In the genomic region with DNA sequence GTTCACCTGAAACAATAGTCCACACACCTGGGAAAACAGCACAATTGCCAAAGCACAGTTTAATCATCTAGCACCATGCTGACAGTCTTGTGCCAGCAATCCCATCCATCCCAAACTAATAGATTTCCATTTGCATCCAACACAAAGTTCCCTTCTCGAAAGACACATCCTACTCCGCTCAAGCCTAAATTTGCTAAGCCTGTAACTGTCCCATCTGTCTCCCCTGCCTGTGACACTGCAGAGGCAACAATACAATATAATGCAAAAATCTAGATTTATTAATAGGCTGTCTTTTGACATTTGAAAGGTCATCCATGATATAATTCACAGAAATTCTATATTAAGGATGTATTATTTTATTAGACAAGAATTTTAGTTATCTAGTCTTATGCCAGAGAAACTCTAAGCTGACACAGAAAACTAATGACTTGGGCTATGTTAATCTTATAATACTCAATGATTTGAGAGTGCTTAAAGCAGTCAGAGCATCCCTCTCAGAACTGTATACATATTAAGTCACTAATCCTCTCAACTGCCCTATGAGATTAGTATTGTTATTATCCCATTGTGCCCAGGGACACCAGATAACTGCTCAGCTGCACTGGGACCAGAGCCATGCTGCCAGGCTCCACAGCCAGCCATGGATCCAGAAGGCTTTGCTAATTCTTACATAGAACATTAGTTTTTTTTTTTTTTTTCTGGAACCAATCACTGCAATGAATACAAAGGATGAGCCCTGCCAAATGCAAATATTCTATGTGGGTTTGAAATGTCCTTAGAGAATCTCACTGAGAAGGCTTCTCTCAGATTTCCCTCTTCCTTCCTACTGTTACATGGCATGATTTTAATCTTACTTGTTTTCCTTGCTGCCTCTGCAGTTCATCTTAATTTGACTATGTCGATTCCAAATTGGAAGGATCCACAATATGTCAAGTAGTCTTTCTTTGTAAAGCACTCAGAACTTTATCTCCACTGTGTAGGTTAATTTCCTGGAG, we compare ENCODE assay signal across 18 mouse cellular contexts.
DNase-seq lines count a peak whose midpoint lies in the region; ATAC-seq lines count a peak whose summit lies in the region.
"Had no signal": no experiment of that assay in that cellular context is flagged by ENCODE, and none has a peak within 500 bp of the region (broad histone marks: within the 10 kb centered on the region; RNA-seq: fewer than 3 reads in every experiment).

No protein-coding gene starts in this region.

- no peaks in the 10 kb centered on the region for H3K27me3 ChIP-seq in embryonic facial prominence, embryonic 14.5 days (replicated peaks; ENCODE audit: control insufficient read depth, insufficient read depth, low read length)
- no peaks in the 10 kb centered on the region for H3K27me3 ChIP-seq in embryonic facial prominence, embryonic 10.5 days (replicated peaks; ENCODE audit: low read depth, poor library complexity, severe bottlenecking)
- H3K27me3 ChIP-seq in midbrain, embryonic 11.5 days (ENCODE audit: control insufficient read depth, insufficient read depth, low read length) = no peaks in the 10 kb centered on the region
- no peaks in the 10 kb centered on the region for H3K27me3 ChIP-seq in midbrain, embryonic 10.5 days (ENCODE audit: low read depth, poor library complexity, severe bottlenecking)
- H3K27me3 ChIP-seq: limb, embryonic 15.5 days; lung, embryonic 15.5 days; neural tube, embryonic 13.5 days had no signal

- H3K27ac ChIP-seq in embryonic facial prominence, embryonic 14.5 days (replicated peaks; ENCODE audit: low read depth, low read length) = no peak overlapping the region
- no peak overlapping the region for H3K27ac ChIP-seq in embryonic facial prominence, embryonic 10.5 days (replicated peaks)
- no peak overlapping the region for H3K27ac ChIP-seq in midbrain, embryonic 11.5 days (ENCODE audit: low read depth, low read length)
- H3K27ac ChIP-seq in midbrain, embryonic 10.5 days (replicated peaks) = no peak overlapping the region
- H3K27ac ChIP-seq: heart, embryonic 10.5 days; limb, embryonic 15.5 days; lung, embryonic 15.5 days; neural tube, embryonic 13.5 days had no signal

- no peaks in the 10 kb centered on the region for H3K36me3 ChIP-seq in embryonic facial prominence, embryonic 14.5 days (ENCODE audit: control insufficient read depth, insufficient read depth, low read length)
- H3K36me3 ChIP-seq in embryonic facial prominence, embryonic 10.5 days (replicated peaks) = no peaks in the 10 kb centered on the region
- H3K36me3 ChIP-seq in midbrain, embryonic 11.5 days (ENCODE audit: control insufficient read depth, insufficient read depth, low read length) = no peaks in the 10 kb centered on the region
- no peaks in the 10 kb centered on the region for H3K36me3 ChIP-seq in midbrain, embryonic 10.5 days
- H3K36me3 ChIP-seq: heart, embryonic 10.5 days; limb, embryonic 15.5 days; lung, embryonic 15.5 days; neural tube, embryonic 13.5 days had no signal

- H3K9ac ChIP-seq in embryonic facial prominence, embryonic 14.5 days (ENCODE audit: low read depth, low read length) = no peak overlapping the region
- no peak overlapping the region for H3K9ac ChIP-seq in midbrain, embryonic 11.5 days (ENCODE audit: low read length)
- H3K9ac ChIP-seq: limb, embryonic 15.5 days; lung, embryonic 15.5 days; neural tube, embryonic 13.5 days had no signal

- no peak overlapping the region for H3K4me3 ChIP-seq in embryonic facial prominence, embryonic 14.5 days (ENCODE audit: low read depth, low read length)
- H3K4me3 ChIP-seq in embryonic facial prominence, embryonic 10.5 days = no peak overlapping the region
- no peak overlapping the region for H3K4me3 ChIP-seq in midbrain, embryonic 11.5 days (ENCODE audit: low read depth, low read length)
- no peak overlapping the region for H3K4me3 ChIP-seq in midbrain, embryonic 10.5 days
- H3K4me3 ChIP-seq: erythroblast, embryonic 14.5 days; heart, embryonic 10.5 days; limb, embryonic 15.5 days; lung, embryonic 15.5 days; neural tube, embryonic 13.5 days had no signal

- H3K4me2 ChIP-seq in embryonic facial prominence, embryonic 14.5 days (ENCODE audit: low read depth, low read length) = no peak overlapping the region
- H3K4me2 ChIP-seq in midbrain, embryonic 11.5 days = no peak overlapping the region
- H3K4me2 ChIP-seq: limb, embryonic 15.5 days; lung, embryonic 15.5 days; neural tube, embryonic 13.5 days had no signal

- H3K4me1 ChIP-seq in embryonic facial prominence, embryonic 14.5 days (ENCODE audit: control insufficient read depth, insufficient read depth, low read length) = no peaks in the 10 kb centered on the region
- no peaks in the 10 kb centered on the region for H3K4me1 ChIP-seq in embryonic facial prominence, embryonic 10.5 days
- no peaks in the 10 kb centered on the region for H3K4me1 ChIP-seq in midbrain, embryonic 11.5 days (ENCODE audit: control insufficient read depth, insufficient read depth, low read length)
- H3K4me1 ChIP-seq in midbrain, embryonic 10.5 days = no peaks in the 10 kb centered on the region
- H3K4me1 ChIP-seq: heart, embryonic 10.5 days; limb, embryonic 15.5 days; lung, embryonic 15.5 days; neural tube, embryonic 13.5 days had no signal

- DNase-seq in embryonic facial prominence, embryonic 14.5 days (ENCODE audit: low spot score) = peak; percentile 19
- DNase-seq in embryonic facial prominence, embryonic 10.5 days (ENCODE audit: low spot score) = no peak
- no peak for DNase-seq in midbrain, embryonic 11.5 days (ENCODE audit: low spot score, missing footprints)
- no peak for DNase-seq in midbrain, embryonic 10.5 days (ENCODE audit: low spot score)
- DNase-seq in layer of hippocampus, postnatal 10 days (ENCODE audit: low spot score in 2 of 2) = peak; percentile 40 to 53
- peak; percentile 82 for DNase-seq in retina, postnatal 1 day
- DNase-seq in yolk sac, embryonic 10.5 days (ENCODE audit: low spot score) = no peak
- no peak for DNase-seq in kidney, postnatal 36 days
- DNase-seq: adrenal gland, postnatal 14 days; gastrocnemius, postnatal 14 days; heart, postnatal 36 days; kidney, adult 2 months; spleen, adult 18-20 months had no signal

- H3K9me3 ChIP-seq in embryonic facial prominence, embryonic 14.5 days (ENCODE audit: control insufficient read depth, low read length) = no peaks in the 10 kb centered on the region
- no peaks in the 10 kb centered on the region for H3K9me3 ChIP-seq in embryonic facial prominence, embryonic 10.5 days
- H3K9me3 ChIP-seq in midbrain, embryonic 11.5 days (ENCODE audit: control insufficient read depth, low read length) = no peaks in the 10 kb centered on the region
- H3K9me3 ChIP-seq in midbrain, embryonic 10.5 days (replicated peaks) = no peaks in the 10 kb centered on the region
- H3K9me3 ChIP-seq: heart, embryonic 10.5 days; limb, embryonic 15.5 days; lung, embryonic 15.5 days; neural tube, embryonic 13.5 days had no signal

- 0 out of 2 replicates have a peak, but pooled peaks have one; percentile 60 for ATAC-seq in embryonic facial prominence, embryonic 14.5 days (ENCODE audit: low read depth)
- ATAC-seq in midbrain, embryonic 11.5 days (ENCODE audit: low FRiP score) = peak; percentile 72

- WGBS in embryonic facial prominence, embryonic 14.5 days = 82% methylated on average over 3 of the region's 3 CpGs
- 90% methylated on average over 3 of the region's 3 CpGs for WGBS in embryonic facial prominence, embryonic 10.5 days
- WGBS in midbrain, embryonic 11.5 days = 90% methylated on average over 3 of the region's 3 CpGs
- WGBS in midbrain, embryonic 10.5 days = 85% methylated on average over 3 of the region's 3 CpGs

Comparison
In these comparisons a context has a peak if more than half of its experiments do, and no peak if none do; other contexts are left out.
1. DNase-seq: peak in embryonic facial prominence, embryonic 14.5 days (single experiment), layer of hippocampus, postnatal 10 days (2 of 2) and retina, postnatal 1 day (single experiment); none in embryonic facial prominence, embryonic 10.5 days (single experiment), midbrain, embryonic 11.5 days (single experiment), midbrain, embryonic 10.5 days (single experiment), yolk sac, embryonic 10.5 days (single experiment) and kidney, postnatal 36 days (0 of 2).